Mouse (Mus musculus) layer of hippocampus, adult 2 months (tissue): ENCODE results near the gene Abhd14a. TPM values are rescaled to one million over a fixed set of nuclear protein-coding genes. Genes with fewer than 3 reads are reported as not detected.
A peak's percentile ranks its signal among the peaks of the same experiment; 100 is the strongest.

ENCODE experiments used
- DNase-seq, 2 experiments: peaks; one replicate each; pipeline ENCODE4 v3.0.0; 2022; ENCODE audit warnings: low spot score in 2 of 2
- H3K27ac ChIP-seq: fragments of 200-600 bp; 2 replicates; pipeline ENCODE4 v1.8.1; 2022
- H3K4me3 ChIP-seq: fragments of 200-600 bp; 2 replicates; pipeline ENCODE4 v1.8.1; 2022; ENCODE audit warnings: mild to moderate bottlenecking
- CTCF ChIP-seq: fragments of 200-600 bp; conservative IDR thresholded peaks from 2 replicates; pipeline ENCODE4 v1.8.1; 2022; ENCODE audit warnings: antibody characterized with exemption, mild to moderate bottlenecking, moderate library complexity
- total RNA-seq, 2 experiments: library from RNA; stranded (reverse); gene quantifications; 2 replicates each; pipeline ENCODE4 v1.2.3; 2021

Gene Abhd14a
- total RNA-seq, 2 experiments from 2014 or later, result 39.0 to 39.4 TPM

GRCm38 (mm10) chr9:106476002-106476923, 28.8 kb upstream of the Abhd14a start:
- peak in 1 of 2 experiments; percentile 21 for DNase-seq
- peak overlapping the region; percentile 41; the same call in 1 of the 2 replicates for H3K4me3 ChIP-seq
- no peak for TF ChIP-seq CTCF
- H3K27ac ChIP-seq, result peak overlapping the region; percentile 80

- H3K27ac ChIP-seq, result peak within 1 kb of the TSS; percentile 80
- TF ChIP-seq CTCF, result no peak
- no peak for DNase-seq
- H3K4me3 ChIP-seq, result peak within 1 kb of the TSS; percentile 41; the same call in 1 of the 2 replicates
Observed at GRCm38 (mm10) chr9:106475663-106476001, 28.2 kb upstream of the Abhd14a start, which contains the start of gene Rrp9. Gene Rrp9 (plus strand): TSS chr9:106475963.

- Histone ChIP-seq H3K4me3 (no peak overlapping the region), H3K27ac (peak overlapping the region; percentile 36; the same call in 1 of the 2 replicates)
- DNase-seq, result peak in 1 of 2 experiments; percentile 8
- no peak for TF ChIP-seq CTCF
Observed at GRCm38 (mm10) chr9:106475046-106475445, 27.6 kb upstream of the Abhd14a start.

GRCm38 (mm10) chr9:106474456-106474855, 27.0 kb upstream of the Abhd14a start:
- no peak overlapping the region for H3K4me3 ChIP-seq
- DNase-seq, result peak; percentile 34 to 70

GRCm38 (mm10) chr9:106473753-106474105, 26.3 kb upstream of the Abhd14a start:
- H3K27ac ChIP-seq, result peak overlapping the region; percentile 63; the same call in 1 of the 2 replicates
- TF ChIP-seq CTCF, result no peak

More at GRCm38 (mm10) chr9:106474456-106474855, 27.0 kb upstream of the Abhd14a start:
- peak; percentile 80 for TF ChIP-seq CTCF
- peak overlapping the region; percentile 63 for H3K27ac ChIP-seq

GRCm38 (mm10) chr9:106473081-106473752, 25.7 kb upstream of the Abhd14a start:
- TF ChIP-seq CTCF, result no peak
- DNase-seq, result peak; percentile 0 to 7
- Histone ChIP-seq H3K4me3 (no peak overlapping the region), H3K27ac (peak overlapping the region; percentile 77; the same call in 1 of the 2 replicates)

More at GRCm38 (mm10) chr9:106473753-106474105, 26.3 kb upstream of the Abhd14a start:
- H3K4me3 ChIP-seq, result no peak overlapping the region
- DNase-seq, result peak; percentile 0 to 9

GRCm38 (mm10) chr9:106472321-106472720, 24.8 kb upstream of the Abhd14a start:
- no peak overlapping the region for H3K4me3 ChIP-seq
- peak overlapping the region; percentile 77 for H3K27ac ChIP-seq
- TF ChIP-seq CTCF, result no peak
- DNase-seq, result peak in 1 of 2 experiments; percentile 9

- H3K27ac ChIP-seq, result peak overlapping the region; percentile 77
- DNase-seq, result peak in 1 of 2 experiments; percentile 15
- TF ChIP-seq CTCF, result no peak
- no peak overlapping the region for H3K4me3 ChIP-seq
Observed at GRCm38 (mm10) chr9:106471892-106472291, 24.4 kb upstream of the Abhd14a start.

GRCm38 (mm10) chr9:106470991-106471750, 23.7 kb upstream of the Abhd14a start:
- H3K4me3 ChIP-seq, result no peak overlapping the region
- peak overlapping the region; percentile 77 for H3K27ac ChIP-seq
- no peak for DNase-seq
- no peak for TF ChIP-seq CTCF

- H3K27ac ChIP-seq, result no peak overlapping the region
- no peak for DNase-seq
- H3K4me3 ChIP-seq, result no peak overlapping the region
- TF ChIP-seq CTCF, result no peak
Observed at GRCm38 (mm10) chr9:106469776-106470175, 22.3 kb upstream of the Abhd14a start.

- peak; percentile 19; the same call in 1 of the 2 replicates for TF ChIP-seq CTCF
- H3K27ac ChIP-seq, result no peak overlapping the region
- no peak overlapping the region for H3K4me3 ChIP-seq
- DNase-seq, result no peak
Observed at GRCm38 (mm10) chr9:106469317-106469716, 21.8 kb upstream of the Abhd14a start.

GRCm38 (mm10) chr9:106467746-106468145, 20.3 kb upstream of the Abhd14a start:
- Histone ChIP-seq H3K27ac (no peak overlapping the region), H3K4me3 (no peak overlapping the region)
- no peak for TF ChIP-seq CTCF
- DNase-seq, result no peak
